Mouse (Mus musculus) neural tube, embryonic 15.5 days (tissue): Measurements from ENCODE around the gene Olfr1189. TPM values are rescaled to one million over a fixed set of nuclear protein-coding genes. Genes with fewer than 3 reads are reported as not detected.
"Not testable (repeated sequence)": the region's sequence is repeated elsewhere in the genome, so short reads cannot be mapped to it uniquely, and the experiment has no call there.

Experiments
- ATAC-seq: fragments of 200-750 bp; cut with Nextera tagmentation; 2 replicates; pipeline ENCODE4 v1.8.0; 2017; ENCODE audit warnings: mild to moderate bottlenecking, moderate TSS enrichment, moderate library complexity; ENCODE audit not compliant: low FRiP score
- H3K27ac ChIP-seq: fragments of 300-500 bp; sonication (generic); replicated peaks from 2 replicates; pipeline ENCODE4 v1.5.1; 2015; ENCODE audit warnings: mild to moderate bottlenecking, inconsistent platforms
- H3K27me3 ChIP-seq: fragments of 300-500 bp; sonication (generic); replicated peaks from 2 replicates; pipeline ENCODE4 v1.6.1; 2015; ENCODE audit warnings: inconsistent platforms
- H3K36me3 ChIP-seq: fragments of 300-500 bp; sonication (generic); 2 replicates; pipeline ENCODE4 v1.6.1; 2015; ENCODE audit warnings: inconsistent platforms
- H3K4me1 ChIP-seq: fragments of 300-500 bp; sonication (generic); 2 replicates; pipeline ENCODE4 v1.6.1; 2015; ENCODE audit warnings: inconsistent platforms
- H3K4me2 ChIP-seq: fragments of 300-500 bp; sonication (generic); 2 replicates; pipeline ENCODE4 v1.6.1; 2015; ENCODE audit warnings: inconsistent platforms, mild to moderate bottlenecking, moderate library complexity
- H3K4me3 ChIP-seq: fragments of 300-500 bp; sonication (generic); replicated peaks from 2 replicates; pipeline ENCODE4 v1.5.1; 2015; ENCODE audit warnings: mild to moderate bottlenecking, inconsistent platforms
- H3K9ac ChIP-seq: fragments of 300-500 bp; sonication (generic); replicated peaks from 2 replicates; pipeline ENCODE4 v1.6.1; 2015; ENCODE audit warnings: mild to moderate bottlenecking, inconsistent platforms
- H3K9me3 ChIP-seq: fragments of 300-500 bp; sonication (generic); replicated peaks from 2 replicates; pipeline ENCODE4 v1.6.1; 2016; ENCODE audit warnings: inconsistent platforms
- WGBS: fragments of 180-500 bp; shearing (Covaris S2); methylation state at CpG from one replicate; pipeline ENCODE4 v1.1.7; 2015; ENCODE audit warnings: mixed read lengths; 5-methylcytosine and 5-hydroxymethylcytosine counted together
- polyA plus RNA-seq: library from polyadenylated mRNA; unstranded; fragments of >200 nt; fragmentation: Nextera tagmentation; extraction: Ambion mirVana; gene quantifications from 2 replicates; pipeline ENCODE4 v1.2.1, GENCODE M21; 2015

Olfr1189 gene
- polyA plus RNA-seq: not detected in 2 replicates

DNA sequence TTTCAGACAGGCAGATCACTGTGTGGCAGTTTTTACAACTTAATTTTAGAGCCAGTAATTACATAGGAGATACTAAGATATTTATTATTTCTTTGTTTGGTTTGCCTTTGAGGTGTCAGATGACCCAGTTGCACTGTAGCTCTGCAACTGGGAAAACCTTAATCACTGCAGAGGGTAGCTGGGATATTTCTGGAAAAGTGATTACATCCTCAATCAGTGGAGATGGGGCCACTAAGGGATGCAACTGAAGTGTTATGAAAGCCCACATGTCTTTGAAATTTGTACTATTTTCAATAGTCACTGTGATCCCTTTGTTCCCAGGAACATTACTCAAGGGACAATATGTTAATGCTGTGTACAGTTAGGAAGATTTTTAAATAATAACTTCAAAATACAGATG lies at the start of gene Olfr1189:
Gene Olfr1189, plus strand, starts transcription at position 301 of the 400 bp plus-strand sequence.
- H3K27ac ChIP-seq: no peak within 1 kb of the TSS
- no peaks in the 10 kb centered on the region for H3K9me3 ChIP-seq
- no peaks in the 10 kb centered on the region for H3K27me3 ChIP-seq
- no peak within 1 kb of the TSS for H3K9ac ChIP-seq
- H3K4me2 ChIP-seq: no peak within 1 kb of the TSS
- no peaks in the 10 kb centered on the region for H3K4me1 ChIP-seq
- no peak within 1 kb of the TSS for H3K4me3 ChIP-seq
- H3K36me3 ChIP-seq: no peaks in the 10 kb centered on the region
- no peak for ATAC-seq

DNA sequence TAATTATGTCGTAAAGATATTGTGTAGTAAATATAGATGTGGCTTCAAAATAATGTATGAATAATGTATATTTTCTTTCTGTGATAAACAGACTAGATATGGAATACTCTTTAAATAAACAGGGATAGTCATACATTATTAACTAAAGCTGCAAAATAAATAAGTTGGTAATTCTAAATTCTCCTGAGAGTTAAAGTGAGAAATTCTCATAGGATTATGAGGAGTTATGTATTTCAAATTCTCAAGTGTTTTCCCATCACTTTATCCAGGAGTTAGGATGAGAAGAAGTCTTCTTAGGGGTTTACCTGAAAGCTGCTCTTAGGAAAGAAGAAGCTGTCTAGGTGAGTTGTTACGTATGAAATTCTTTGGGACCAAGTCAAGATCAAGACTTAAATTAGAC lies 29.6 kb upstream of the Olfr1189 start, which contains the start of gene Olfr1188:
Gene Olfr1188, plus strand, starts transcription at position 301 of the 400 bp plus-strand sequence.
- H3K4me1 ChIP-seq: no peaks in the 10 kb centered on the region
- 89% methylated on average over 2 of the region's 2 CpGs for WGBS
- ATAC-seq: no peak
- H3K9me3 ChIP-seq: no peaks in the 10 kb centered on the region
- no peaks in the 10 kb centered on the region for H3K36me3 ChIP-seq
- H3K27me3 ChIP-seq: no peaks in the 10 kb centered on the region
- H3K4me3 ChIP-seq: no peak within 1 kb of the TSS
- no peak within 1 kb of the TSS for H3K9ac ChIP-seq
- H3K27ac ChIP-seq: no peak within 1 kb of the TSS
- no peak within 1 kb of the TSS for H3K4me2 ChIP-seq

- H3K36me3 ChIP-seq, H3K27me3 ChIP-seq, H3K9ac ChIP-seq, H3K9me3 ChIP-seq, H3K4me1 ChIP-seq, H3K4me3 ChIP-seq, H3K4me2 ChIP-seq, ATAC-seq, H3K27ac ChIP-seq: not testable (repeated sequence)
- WGBS: 92% methylated on average over 12 of the region's 12 CpGs
Observed at GRCm38 (mm10) chr2:88572696-88573095, 13.6 kb upstream of the Olfr1189 start.

- H3K9ac ChIP-seq, H3K4me3 ChIP-seq, H3K36me3 ChIP-seq, H3K4me1 ChIP-seq, H3K4me2 ChIP-seq, H3K27ac ChIP-seq, H3K27me3 ChIP-seq, H3K9me3 ChIP-seq, ATAC-seq: not testable (repeated sequence)
- 96% methylated on average over 1 of the region's 1 CpGs for WGBS
Observed at GRCm38 (mm10) chr2:88640242-88640641, 54.0 kb downstream of the Olfr1189 start, which contains the start of gene Olfr1191-ps1. Olfr1191-ps1 (plus strand) TSS chr2:88640542.

Other genes with a start within 250 kb of the Olfr1189 start
- gene Olfr1176, start 249.7 kb upstream of the Olfr1189 start, polyA plus RNA-seq: not detected in 2 replicates
- not detected in 2 replicates for gene Olfr1177-ps, start 240.0 kb upstream of the Olfr1189 start, polyA plus RNA-seq
- gene Olfr1178, start 199.4 kb upstream of the Olfr1189 start, polyA plus RNA-seq: not detected in 2 replicates
- gene Olfr1179, start 180.0 kb upstream of the Olfr1189 start, polyA plus RNA-seq: not detected in 2 replicates
- gene Olfr1180, start 167.3 kb upstream of the Olfr1189 start, polyA plus RNA-seq: not detected in 2 replicates
- not detected in 2 replicates for gene Olfr1181, start 160.3 kb upstream of the Olfr1189 start, polyA plus RNA-seq
- not detected in 2 replicates for gene Gm13757, start 137.3 kb upstream of the Olfr1189 start, polyA plus RNA-seq
- gene Olfr1183, start 131.6 kb upstream of the Olfr1189 start, polyA plus RNA-seq: not detected in 2 replicates
- not detected in 2 replicates for gene Olfr1184, start 102.9 kb upstream of the Olfr1189 start, polyA plus RNA-seq
- not detected in 2 replicates for gene Olfr1185-ps1, start 93.1 kb upstream of the Olfr1189 start, polyA plus RNA-seq
- not detected in 2 replicates for gene Olfr1186, start 67.9 kb upstream of the Olfr1189 start, polyA plus RNA-seq
- gene Olfr1188, start 29.5 kb upstream of the Olfr1189 start, polyA plus RNA-seq: not detected in 2 replicates
- not detected in 2 replicates for gene Olfr1191-ps1, start 54.1 kb downstream of the Olfr1189 start, polyA plus RNA-seq
- not detected in 2 replicates for gene Olfr1192-ps1, start 62.1 kb downstream of the Olfr1189 start, polyA plus RNA-seq
- not detected in 2 replicates for gene Olfr1193, start 89.2 kb downstream of the Olfr1189 start, polyA plus RNA-seq
- not detected in 2 replicates for gene Olfr1195, start 102.7 kb downstream of the Olfr1189 start, polyA plus RNA-seq
- gene Olfr1196, start 118.1 kb downstream of the Olfr1189 start, polyA plus RNA-seq: not detected in 2 replicates
- not detected in 2 replicates for gene Olfr1197, start 145.9 kb downstream of the Olfr1189 start, polyA plus RNA-seq
- not detected in 2 replicates for gene Olfr1198, start 164.9 kb downstream of the Olfr1189 start, polyA plus RNA-seq
- not detected in 2 replicates for gene Olfr1199, start 174.0 kb downstream of the Olfr1189 start, polyA plus RNA-seq
- gene Olfr1200, start 184.0 kb downstream of the Olfr1189 start, polyA plus RNA-seq: not detected in 2 replicates
- gene Olfr1201, start 206.6 kb downstream of the Olfr1189 start, polyA plus RNA-seq: not detected in 2 replicates
- 0.08 TPM in 1 of 2 replicates, not detected in the other for gene Olfr1202, start 228.0 kb downstream of the Olfr1189 start, polyA plus RNA-seq
- gene Olfr1205, start 243.3 kb downstream of the Olfr1189 start, polyA plus RNA-seq: not detected in 2 replicates